Mouse (Mus musculus) lung, adult 2 months (tissue): ENCODE data around the gene Mogat2. TPM values are rescaled to one million over a fixed set of nuclear protein-coding genes. Genes with fewer than 3 reads are reported as not detected.

ENCODE experiments used
- DNase-seq: peaks from one replicate; pipeline ENCODE4 v3.0.0; 2022
- H3K4me1 ChIP-seq: fragments of 200-500 bp; 2 replicates; pipeline ENCODE4 v1.6.1; 2011; ENCODE audit warnings: low read length; ENCODE audit not compliant: control insufficient read depth, insufficient read depth
- H3K4me3 ChIP-seq: fragments of 200-500 bp; replicated peaks from 2 replicates; pipeline ENCODE3; 2011; ENCODE audit warnings: low read depth, mild to moderate bottlenecking, control low read depth, low read length; ENCODE audit errors: extremely low read depth
- CTCF ChIP-seq: fragments of 200-500 bp; IDR thresholded peaks from 2 replicates; pipeline ENCODE4 v1.5.1; 2011; ENCODE audit warnings: mild to moderate bottlenecking, low read length, control low read depth; ENCODE audit not compliant: insufficient read depth
- POLR2A ChIP-seq: fragments of 200-500 bp; IDR thresholded peaks from 2 replicates; pipeline ENCODE4 v1.6.1; 2011; ENCODE audit warnings: low read depth, mild to moderate bottlenecking, control low read depth, low read length, borderline replicate concordance; ENCODE audit errors: extremely low read depth
- WGBS: fragments of 180-500 bp; shearing (Covaris S2); methylation state at CpG from one replicate; pipeline ENCODE4 v1.1.7; 2018; 5-methylcytosine and 5-hydroxymethylcytosine counted together
- polyA plus RNA-seq: library from polyadenylated mRNA; depleted of rRNA; stranded (reverse); fragments of >200 nt; gene quantifications from 2 replicates; pipeline ENCODE4 v1.2.3, GENCODE M21; 2012

Gene Mogat2
- polyA plus RNA-seq, 1 experiment = 1.1 TPM

DNA sequence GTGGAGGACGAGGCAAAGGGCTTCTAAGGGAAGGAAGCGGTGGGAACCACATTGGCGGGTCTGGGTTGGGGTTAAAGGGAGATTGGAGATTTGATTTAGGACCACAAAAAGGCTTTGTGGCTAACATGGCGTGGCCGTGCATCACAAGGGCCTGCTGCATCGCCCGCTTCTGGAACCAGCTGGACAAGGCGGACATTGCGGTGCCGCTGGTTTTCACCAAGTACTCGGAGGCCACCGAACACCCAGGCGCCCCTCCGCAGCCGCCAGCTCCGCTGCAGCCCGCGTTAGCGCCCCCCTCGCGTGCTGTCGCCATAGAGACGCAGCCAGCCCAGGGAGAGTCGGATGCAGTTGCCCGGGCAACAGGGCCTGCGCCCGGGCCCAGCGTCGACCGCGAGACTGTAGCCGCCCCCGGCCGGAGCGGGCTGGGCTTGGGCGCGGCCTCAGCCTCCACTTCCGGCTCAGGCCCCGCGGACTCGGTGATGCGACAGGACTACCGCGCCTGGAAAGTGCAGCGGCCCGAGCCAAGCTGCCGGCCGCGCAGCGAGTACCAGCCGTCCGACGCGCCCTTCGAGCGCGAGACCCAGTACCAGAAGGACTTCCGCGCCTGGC lies 29.6 kb upstream of the Mogat2 start:
- TF ChIP-seq POLR2A (peak; percentile 37; the same call in 1 of the 2 replicates), CTCF (no peak)
- DNase-seq = peak; percentile 62
- WGBS = under 1% methylated on average over 59 of the region's 59 CpGs
- peak overlapping the region; percentile 48 for H3K4me3 ChIP-seq
- H3K4me1 ChIP-seq = peaks cover 6% of the 10 kb centered on the region

GRCm38 (mm10) chr7:99267251-99267896 lies 29.0 kb upstream of the Mogat2 start, which contains the start of gene Map6:
Gene Map6, plus strand, starts transcription at chr7:99267447.
- TF ChIP-seq POLR2A = no peak
- TF ChIP-seq CTCF = no peak
- Histone ChIP-seq H3K4me1 (peaks cover 6% of the 10 kb centered on the region), H3K4me3 (peak within 1 kb of the TSS; percentile 48)
- no peak for DNase-seq
- 4% methylated on average over 34 of the region's 34 CpGs for WGBS

DNA sequence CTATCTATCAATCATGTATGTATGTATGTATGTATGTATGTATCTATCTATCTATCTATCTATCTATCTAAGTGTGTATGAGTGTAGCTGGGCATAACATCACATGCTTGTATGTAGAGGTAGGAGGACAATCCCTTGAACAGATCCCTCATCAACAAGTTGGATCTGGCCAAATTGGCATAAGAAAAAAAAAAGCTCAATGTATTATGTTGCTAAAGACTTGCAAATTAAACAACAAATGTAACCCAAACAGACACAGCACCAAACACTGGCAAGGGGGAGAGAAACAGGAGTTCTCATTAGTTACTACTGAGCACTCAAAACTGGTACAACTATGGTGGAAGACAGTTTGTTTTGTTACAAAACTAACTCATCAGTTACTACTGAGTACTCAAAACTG lies 26.2 kb upstream of the Mogat2 start:
- no peak overlapping the region for H3K4me3 ChIP-seq
- H3K4me1 ChIP-seq = peaks cover 4% of the 10 kb centered on the region
- TF ChIP-seq CTCF = no peak
- TF ChIP-seq POLR2A = no peak
- no peak for DNase-seq

GRCm38 (mm10) chr7:99263509-99263908 lies 25.1 kb upstream of the Mogat2 start:
- no peak overlapping the region for H3K4me3 ChIP-seq
- peaks cover 4% of the 10 kb centered on the region for H3K4me1 ChIP-seq
- DNase-seq = no peak
- WGBS = 33% methylated on average over 4 of the region's 4 CpGs
- TF ChIP-seq POLR2A (no peak), CTCF (no peak)

- WGBS = 58% methylated on average over 3 of the region's 3 CpGs
- H3K4me1 ChIP-seq = no peaks in the 10 kb centered on the region
- no peak for DNase-seq
Measured at GRCm38 (mm10) chr7:99261900-99262299, 23.5 kb upstream of the Mogat2 start.

DNA sequence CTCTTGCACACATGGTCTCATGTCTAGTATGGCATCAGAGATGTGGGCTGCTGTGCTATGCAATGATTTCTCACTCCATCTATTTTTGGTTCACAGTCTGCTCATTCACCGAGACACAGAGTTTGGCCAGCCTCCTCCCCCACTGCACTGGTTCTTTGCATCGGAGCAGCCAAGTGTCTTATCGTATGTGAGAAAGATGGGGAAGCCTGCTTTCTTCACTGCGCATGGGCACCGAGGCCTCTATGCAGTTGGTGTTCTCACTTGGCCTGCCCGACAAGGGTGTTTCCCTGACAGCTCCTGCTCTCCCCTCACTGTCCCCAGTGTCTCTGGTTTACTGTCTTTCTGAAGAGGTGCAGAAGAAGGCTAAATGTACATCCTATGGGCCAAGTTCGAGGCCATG lies 16.6 kb upstream of the Mogat2 start:
- Histone ChIP-seq H3K4me1 (no peaks in the 10 kb centered on the region), H3K4me3 (no peak overlapping the region)
- TF ChIP-seq POLR2A (no peak), CTCF (no peak)
- DNase-seq = no peak
- 70% methylated on average over 7 of the region's 7 CpGs for WGBS

More at GRCm38 (mm10) chr7:99261900-99262299, 23.5 kb upstream of the Mogat2 start:
- no peak overlapping the region for H3K4me3 ChIP-seq
- TF ChIP-seq CTCF (no peak), POLR2A (no peak)

- TF ChIP-seq CTCF (no peak), POLR2A (no peak)
- Histone ChIP-seq H3K4me3 (no peak overlapping the region), H3K4me1 (no peaks in the 10 kb centered on the region)
- 33% methylated on average over 9 of the region's 9 CpGs for WGBS
- no peak for DNase-seq
Measured at GRCm38 (mm10) chr7:99250386-99250785, 12.0 kb upstream of the Mogat2 start.

DNA sequence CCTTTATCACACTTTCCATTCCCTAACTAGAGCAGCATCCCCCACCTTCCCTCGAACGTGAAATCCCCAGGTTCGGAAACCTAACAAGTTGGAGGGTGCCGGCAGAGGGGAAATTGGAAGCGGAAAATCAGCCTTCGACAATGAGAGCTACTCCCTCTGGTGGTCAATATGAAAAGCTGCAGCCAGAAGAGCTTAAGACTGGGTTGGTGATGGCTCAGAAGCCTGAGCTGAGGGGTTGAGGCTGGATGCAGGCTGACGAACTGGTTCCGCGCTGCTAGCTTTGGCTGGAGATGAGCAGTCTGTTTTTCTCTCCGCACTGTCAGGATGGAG lies 11.1 kb upstream of the Mogat2 start:
- no peak overlapping the region for H3K4me3 ChIP-seq
- DNase-seq = peak; percentile 37
- 3% methylated on average over 10 of the region's 10 CpGs for whole genome bisulfite sequencing
- TF ChIP-seq POLR2A (no peak), CTCF (peak; percentile 68)
- no peaks in the 10 kb centered on the region for H3K4me1 ChIP-seq

DNA sequence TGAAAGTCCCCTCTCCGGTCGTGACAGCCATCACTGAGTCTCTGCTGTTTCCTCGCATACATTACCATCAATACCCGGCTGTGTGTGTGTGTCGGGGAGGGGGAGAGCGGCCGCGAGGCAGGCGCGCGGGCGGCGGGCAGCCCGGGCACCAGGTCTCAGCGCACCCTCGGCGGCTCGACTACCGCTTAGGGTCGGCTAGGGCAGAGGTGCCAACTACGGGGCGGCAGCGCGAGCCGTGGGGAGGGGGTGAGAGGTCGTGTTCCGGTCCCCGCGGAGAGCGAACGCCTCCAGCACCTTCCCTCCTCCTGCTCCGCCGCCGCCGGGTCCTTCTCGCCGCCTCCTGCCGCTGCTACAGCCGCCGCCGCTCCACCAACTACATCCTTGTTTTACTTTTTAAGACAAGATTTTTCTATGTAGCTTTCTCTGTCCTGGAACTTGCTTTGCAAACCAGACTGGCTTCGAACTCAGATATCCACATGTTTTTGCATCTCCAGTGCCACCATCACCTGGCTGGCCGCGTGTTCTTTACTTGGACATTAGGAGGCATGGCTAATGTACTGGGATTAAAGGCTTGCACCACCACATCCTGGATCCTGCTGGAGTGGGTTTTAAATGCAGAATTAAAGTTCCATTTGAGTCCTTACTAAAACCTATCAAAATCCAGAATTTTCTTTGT lies 10.6 kb upstream of the Mogat2 start:
- WGBS = 3% methylated on average over 43 of the region's 44 CpGs
- TF ChIP-seq POLR2A = no peak
- no peak for TF ChIP-seq CTCF
- Histone ChIP-seq H3K4me3 (no peak overlapping the region), H3K4me1 (no peaks in the 10 kb centered on the region)
- DNase-seq = no peak
